Mouse (Mus musculus): Measurements from ENCODE around the gene Armc6.

Armc6 gene

GRCm38 (mm10) chr8:70234080-70234780, at the start of gene Armc6, which contains the start of gene Sugp2:
Gene Armc6 (minus strand): TSS chr8:70234466.
Gene Sugp2 (plus strand): TSS chr8:70234226.
- DNase-seq = peak; percentile 94 to 95

DNA sequence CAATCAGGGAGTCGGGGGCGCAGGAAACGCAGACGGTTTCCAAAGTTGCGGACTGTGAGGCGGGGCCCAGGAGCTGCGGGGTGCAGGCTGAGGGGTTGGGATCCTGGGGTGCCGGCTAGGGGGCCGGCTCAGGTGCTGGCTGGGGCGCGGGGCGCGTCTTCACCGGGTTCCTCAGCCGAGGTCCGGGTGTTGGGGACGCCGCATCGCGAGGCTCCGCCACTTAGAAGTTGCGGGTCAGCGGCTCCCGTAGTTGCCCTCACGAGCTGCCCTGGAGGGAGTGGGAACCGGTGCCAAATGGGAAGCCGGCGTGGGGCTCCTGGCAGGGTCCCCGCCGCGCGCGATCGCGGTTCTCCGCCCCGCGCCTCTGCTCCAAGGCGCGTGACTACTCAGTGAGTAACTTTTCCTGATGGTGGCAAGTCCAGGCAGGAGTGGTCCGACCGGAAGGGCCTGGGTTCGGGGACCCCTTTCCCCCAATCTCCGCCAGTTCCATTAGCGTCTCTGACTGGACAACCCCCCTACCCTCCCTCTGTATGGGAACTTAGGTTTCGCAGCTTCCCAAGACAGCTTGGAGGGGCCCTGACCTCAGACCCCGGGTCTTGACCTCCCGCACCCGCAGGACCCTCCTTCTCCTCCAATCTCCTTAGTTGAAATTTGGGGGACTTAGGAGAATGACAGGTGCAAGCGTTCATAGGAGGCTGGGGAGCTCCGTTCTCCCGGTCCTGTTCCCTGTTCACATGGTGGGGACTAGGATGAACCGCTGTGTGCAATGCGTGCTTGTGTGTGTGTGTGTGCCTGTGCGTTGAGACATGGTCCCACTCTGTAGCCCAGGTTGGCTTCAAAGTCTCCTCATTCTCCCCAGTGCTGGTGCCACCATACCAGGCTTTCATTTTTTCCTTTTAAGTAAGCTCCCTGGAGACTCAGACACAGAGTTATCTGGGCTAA, 49.1 kb upstream of the Armc6 start:
- no peak for DNase-seq

GRCm38 (mm10) chr8:70282603-70283135, 48.4 kb upstream of the Armc6 start, which contains the start of gene Homer3:
Gene Homer3 (plus strand): TSS chr8:70282827.
- peak; percentile 91 to 92 for DNase-seq

GRCm38 (mm10) chr8:70281001-70281400, 46.7 kb upstream of the Armc6 start:
- no peak for DNase-seq

- DNase-seq = no peak
These were observed 45.0 kb upstream of the Armc6 start for GRCm38 (mm10) chr8:70279266-70279665.

- DNase-seq = no peak
These were observed 43.9 kb upstream of the Armc6 start for GRCm38 (mm10) chr8:70278175-70278574.

DNA sequence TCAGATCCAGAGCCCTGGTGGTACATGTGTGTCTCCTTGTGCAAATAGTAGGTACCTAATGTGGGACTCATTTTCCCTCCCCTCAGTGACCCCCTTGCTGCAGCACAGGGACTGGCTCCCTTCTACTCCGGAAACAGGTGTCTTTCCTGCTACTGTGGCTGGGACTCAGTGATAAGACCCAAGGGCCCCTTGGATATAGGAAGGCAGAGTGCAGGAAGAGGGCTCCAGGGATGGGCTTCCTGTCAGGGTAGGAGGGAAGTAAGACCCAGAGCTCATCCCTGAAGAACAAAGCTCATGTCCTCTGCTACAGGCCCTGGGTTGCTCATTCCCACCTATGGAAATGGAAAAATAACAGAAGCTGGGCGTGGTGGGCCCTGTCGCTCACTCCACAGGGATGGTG, 42.2 kb upstream of the Armc6 start:
- DNase-seq = no peak

DNA sequence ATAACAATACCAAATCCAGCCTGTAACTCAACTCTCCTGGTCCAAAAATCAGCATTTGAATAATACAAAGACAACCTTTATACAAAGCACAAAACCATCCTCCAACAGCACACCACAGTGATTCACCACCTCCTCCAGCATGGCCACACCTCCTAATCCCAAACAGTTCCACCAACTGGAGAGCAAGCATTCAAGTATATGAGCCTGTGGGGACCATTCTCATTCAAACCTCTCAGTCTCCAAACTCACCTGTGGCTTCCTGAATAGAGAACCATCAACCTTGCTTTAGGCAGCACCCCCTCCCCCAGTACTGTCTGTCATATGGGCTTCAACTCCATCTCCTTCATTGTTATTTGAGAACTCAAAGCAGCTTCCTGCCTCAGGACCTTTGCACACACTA, 40.1 kb upstream of the Armc6 start:
- no peak for DNase-seq

DNA sequence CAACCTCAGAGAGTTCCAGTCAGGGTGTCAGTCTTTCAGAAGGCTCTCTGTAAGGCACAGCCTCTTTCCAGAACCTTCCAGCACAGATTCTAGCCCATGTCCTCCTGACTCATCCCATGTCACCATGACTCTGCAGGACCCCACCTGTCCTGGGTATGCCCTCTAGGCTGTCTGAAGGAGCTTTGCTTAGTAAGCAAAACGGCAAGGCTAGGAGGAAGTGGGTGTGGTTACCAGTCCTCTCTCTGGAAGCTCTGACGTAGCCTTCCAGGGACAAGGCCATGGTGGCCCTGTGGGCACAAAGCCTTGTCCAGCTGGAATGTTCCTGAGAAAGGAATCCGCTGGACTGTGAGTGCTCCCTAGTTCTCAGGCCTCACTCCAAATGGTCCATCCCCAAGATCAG, 38.7 kb upstream of the Armc6 start:
- no peak for DNase-seq

DNA sequence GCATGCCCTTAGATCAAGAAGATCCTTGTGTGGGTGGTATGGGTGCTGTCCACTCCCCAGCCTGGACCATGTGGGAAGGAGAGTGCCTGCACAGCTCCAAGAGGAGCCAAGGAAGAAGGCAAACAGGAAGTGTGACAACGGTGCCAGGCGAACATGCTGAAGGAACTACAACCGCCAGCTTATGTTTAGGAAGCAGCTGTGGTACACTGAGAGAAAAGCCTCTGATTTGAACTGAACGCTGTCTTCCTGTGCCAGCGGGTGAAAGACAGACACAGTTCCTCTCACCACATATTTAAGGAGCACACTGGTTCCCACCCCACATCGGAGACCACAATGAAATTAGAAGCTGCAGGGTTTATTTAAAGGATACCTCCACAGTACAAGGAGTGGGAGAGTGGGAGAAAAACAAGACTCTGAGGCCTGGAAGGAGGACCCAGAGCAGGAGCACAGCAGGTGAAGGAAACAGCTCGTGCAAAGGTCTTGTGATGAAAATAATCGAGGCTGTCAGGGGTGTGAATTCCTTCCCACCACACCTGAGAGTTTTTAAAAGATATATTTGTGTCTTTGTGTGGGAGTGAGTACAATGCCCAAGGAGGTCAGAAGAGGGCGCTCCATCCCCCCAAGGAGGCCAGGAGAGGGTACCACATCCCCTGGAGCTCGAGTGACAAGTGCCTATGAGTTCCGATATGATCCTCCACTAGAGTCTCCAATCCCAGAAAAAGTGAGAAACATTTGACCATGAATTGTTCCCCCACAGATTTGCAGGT, 34.7 kb upstream of the Armc6 start:
- DNase-seq = peak; percentile 36 to 39

DNA sequence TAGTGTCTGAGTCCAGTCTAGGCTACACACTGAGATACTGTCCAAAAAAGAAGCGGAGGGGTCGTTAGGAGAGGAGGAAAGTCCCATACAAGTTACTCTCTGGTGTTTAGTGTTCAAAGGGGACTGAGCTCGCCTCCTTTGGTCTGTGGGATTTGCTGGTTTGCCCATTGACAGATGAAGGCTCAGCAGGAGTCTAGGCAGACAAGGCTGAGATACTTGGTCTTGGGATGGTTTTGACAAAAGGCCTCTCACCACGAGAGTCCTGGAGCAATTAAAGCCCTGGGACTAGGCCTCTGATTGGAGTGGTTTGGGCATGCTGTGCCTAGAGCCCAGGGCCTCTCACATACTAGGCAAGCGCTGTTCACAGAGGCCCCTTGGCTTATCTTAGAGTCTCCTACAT, 34.0 kb upstream of the Armc6 start:
- no peak for DNase-seq

GRCm38 (mm10) chr8:70267674-70268073, 33.4 kb upstream of the Armc6 start:
- no peak for DNase-seq

- no peak for DNase-seq
These were observed 24.8 kb upstream of the Armc6 start for GRCm38 (mm10) chr8:70259043-70259442.

DNA sequence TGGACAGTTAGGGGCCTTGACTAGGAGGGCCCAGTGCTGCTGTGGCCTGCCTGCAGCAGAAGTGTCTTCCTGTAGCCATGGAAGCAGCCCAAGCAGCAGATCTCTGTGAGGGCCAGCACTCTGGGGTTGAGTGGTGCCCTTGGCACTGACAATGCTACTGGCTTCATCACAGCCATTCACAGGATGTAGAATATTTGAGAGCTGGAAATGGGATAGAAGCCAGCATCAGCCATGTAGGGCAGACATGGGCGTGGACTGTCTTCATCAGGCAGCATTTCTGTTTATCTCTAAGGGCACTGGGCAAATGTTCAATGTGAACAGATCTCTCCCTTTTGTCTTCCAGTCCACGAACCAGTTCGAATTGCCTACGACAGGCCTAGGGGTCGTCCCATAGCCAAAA, 24.3 kb upstream of the Armc6 start:
- no peak for DNase-seq

- DNase-seq = no peak
These were observed 23.2 kb upstream of the Armc6 start for GRCm38 (mm10) chr8:70257456-70257855.

- DNase-seq = no peak
These were observed 20.4 kb upstream of the Armc6 start for GRCm38 (mm10) chr8:70254628-70255027.

GRCm38 (mm10) chr8:70247841-70248240, 13.6 kb upstream of the Armc6 start:
- no peak for DNase-seq

DNA sequence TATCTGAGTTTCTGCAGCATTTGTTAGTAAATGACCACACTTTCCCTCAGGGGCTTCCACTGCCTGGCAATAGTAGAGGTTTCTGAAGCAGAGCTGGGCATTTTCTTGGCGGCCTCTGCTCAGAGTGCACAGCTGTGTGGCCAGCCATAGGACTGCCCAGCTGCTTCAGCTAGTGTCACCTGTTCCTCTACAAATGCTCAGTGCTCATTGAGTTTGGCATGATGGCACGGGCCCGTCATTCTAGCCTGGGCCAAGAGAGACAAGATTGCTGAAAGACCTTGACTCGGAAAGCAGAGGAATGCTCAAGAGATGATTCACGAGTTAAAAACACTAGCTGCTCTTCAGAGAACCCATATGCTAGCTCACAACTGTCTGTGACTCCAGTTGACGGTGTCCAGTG, 12.4 kb upstream of the Armc6 start:
- no peak for DNase-seq

- peak; percentile 15 to 28 for DNase-seq
These were observed 6.4 kb upstream of the Armc6 start for GRCm38 (mm10) chr8:70240642-70241041.

DNA sequence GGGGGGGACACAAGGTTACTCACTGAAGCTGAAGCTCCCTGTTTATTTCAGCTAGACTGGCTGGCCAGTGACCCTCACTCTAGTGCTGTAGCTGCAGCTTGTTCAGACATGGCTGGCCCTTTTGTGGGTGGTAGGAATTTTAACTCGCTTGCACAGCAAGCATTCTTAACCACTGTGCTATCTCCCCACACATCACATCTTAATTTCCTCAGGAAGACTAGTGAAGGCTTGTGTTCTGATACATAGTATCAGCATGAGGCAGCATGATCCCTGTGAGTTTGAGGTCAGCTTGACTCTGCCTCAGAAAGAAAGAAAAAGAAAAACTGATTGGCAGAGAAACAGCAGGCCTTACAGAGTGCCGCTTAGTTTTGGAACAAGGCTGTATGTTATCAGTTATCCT, 3.6 kb upstream of the Armc6 start:
- DNase-seq = no peak

GRCm38 (mm10) chr8:70234781-70235128, 489 bp upstream of the Armc6 start:
- DNase-seq = no peak

DNA sequence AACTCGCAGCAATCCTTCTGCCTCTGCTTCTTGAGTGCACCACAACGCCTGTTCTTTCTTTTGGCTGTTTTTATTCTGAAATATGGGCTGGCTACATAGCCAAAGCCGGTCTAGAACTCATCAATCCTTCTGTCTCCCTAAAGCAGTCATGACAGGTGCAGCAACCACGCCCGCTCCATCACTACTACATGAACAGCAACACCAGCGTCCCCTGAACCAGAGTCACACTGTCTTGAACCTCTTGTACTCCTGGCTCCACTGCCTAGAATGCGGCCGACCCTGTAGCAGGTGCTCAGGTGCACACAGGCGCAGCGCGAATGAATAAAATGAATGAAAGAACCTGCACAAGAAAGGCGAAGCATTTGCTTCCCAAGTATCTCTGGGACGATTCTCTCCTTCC, 660 bp downstream of the Armc6 start:
- DNase-seq = no peak

- no peak for DNase-seq
These were observed 3.4 kb downstream of the Armc6 start for GRCm38 (mm10) chr8:70230837-70231236.
